Mouse (Mus musculus) cortical plate, adult 2 months (tissue): ENCODE measurements around the gene Pip4k2c. TPM values are rescaled to one million over a fixed set of nuclear protein-coding genes. Genes with fewer than 3 reads are reported as not detected.
A peak's percentile ranks its signal among the peaks of the same experiment; 100 is the strongest.

Experiments used
- H3K27ac ChIP-seq: fragments of 200-500 bp; 2 replicates; pipeline ENCODE4 v1.5.1; 2012; ENCODE audit warnings: low read length, control low read depth, inconsistent platforms; ENCODE audit not compliant: insufficient read depth
- H3K4me1 ChIP-seq: fragments of 200-500 bp; 2 replicates; pipeline ENCODE4 v1.6.1; 2011; ENCODE audit warnings: low read length; ENCODE audit not compliant: control insufficient read depth, insufficient read depth
- H3K4me3 ChIP-seq: fragments of 200-500 bp; 2 replicates; pipeline ENCODE4 v1.5.1; 2011; ENCODE audit warnings: mild to moderate bottlenecking, low read length, control low read depth; ENCODE audit not compliant: insufficient read depth
- CTCF ChIP-seq: fragments of 200-500 bp; IDR thresholded peaks from 2 replicates; pipeline ENCODE4 v1.5.1; 2011; ENCODE audit warnings: mild to moderate bottlenecking, control low read depth, low read length; ENCODE audit not compliant: insufficient read depth; ENCODE audit errors: extremely low read depth
- POLR2A ChIP-seq: fragments of 200-500 bp; IDR thresholded peaks from 2 replicates; pipeline ENCODE4 v1.6.1; 2011; ENCODE audit warnings: mild to moderate bottlenecking, low read length, control low read depth; ENCODE audit not compliant: insufficient read depth; ENCODE audit errors: extremely low read depth
- polyA plus RNA-seq: library from polyadenylated mRNA; depleted of rRNA; stranded (reverse); fragments of >200 nt; gene quantifications from 2 replicates; pipeline ENCODE4 v1.2.3, GENCODE M21; 2012

Pip4k2c gene
- polyA plus RNA-seq, 1 experiment: 116 TPM

GRCm38 (mm10) chr10:127189651-127190381, 21.6 kb downstream of the Pip4k2c start, which contains the start of gene Arhgef25:
Gene Arhgef25, minus strand, starts transcription at chr10:127190083.
- TF ChIP-seq CTCF: no peak
- TF ChIP-seq POLR2A: no peak
- Histone ChIP-seq H3K4me1 (peaks cover 3% of the 10 kb centered on the region), H3K27ac (peak within 1 kb of the TSS; percentile 27), H3K4me3 (peak within 1 kb of the TSS; percentile 68)

DNA sequence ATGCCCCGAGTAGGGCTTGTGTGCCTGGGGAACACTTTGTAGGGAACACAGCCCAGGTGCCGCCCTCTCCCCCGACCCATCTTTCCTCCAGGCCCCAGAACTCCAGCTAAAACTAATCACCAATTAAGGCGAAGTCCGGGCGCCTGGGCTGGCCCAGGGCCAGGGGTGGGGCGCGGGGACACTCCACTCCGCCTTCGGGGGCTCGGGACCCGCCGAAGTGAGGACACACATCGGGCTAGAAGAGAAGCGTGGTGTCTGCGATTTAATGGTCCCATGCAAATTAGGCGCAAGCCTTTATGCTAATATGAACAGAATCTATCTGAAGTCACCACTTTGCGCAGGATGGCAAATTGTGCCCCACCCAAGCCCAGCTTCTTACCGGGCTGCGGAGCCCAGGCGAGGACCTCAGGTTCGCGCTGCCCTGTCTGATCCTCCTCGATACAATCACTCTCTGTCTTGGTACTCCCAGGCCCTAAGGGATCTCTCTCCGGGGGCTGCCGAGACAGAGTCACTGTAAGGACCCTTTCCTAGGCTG, 22.2 kb downstream of the Pip4k2c start:
- Histone ChIP-seq H3K4me1 (peaks cover 3% of the 10 kb centered on the region), H3K27ac (peak overlapping the region; percentile 27), H3K4me3 (peak overlapping the region; percentile 68)
- TF ChIP-seq CTCF (no peak), POLR2A (no peak)

- TF ChIP-seq CTCF (no peak), POLR2A (peak; percentile 32; the same call in 1 of the 2 replicates)
Measured at GRCm38 (mm10) chr10:127188465-127189115, 22.8 kb downstream of the Pip4k2c start.

GRCm38 (mm10) chr10:127188079-127188453, 23.3 kb downstream of the Pip4k2c start:
- TF ChIP-seq CTCF (no peak), POLR2A (no peak)
- Histone ChIP-seq H3K4me1 (peaks cover 3% of the 10 kb centered on the region), H3K27ac (peak overlapping the region; percentile 74; the same call in 1 of the 2 replicates), H3K4me3 (peak overlapping the region; percentile 68)

More at GRCm38 (mm10) chr10:127188465-127189115, 22.8 kb downstream of the Pip4k2c start:
- Histone ChIP-seq H3K27ac (peak overlapping the region; percentile 85; the same call in 1 of the 2 replicates), H3K4me1 (peaks cover 3% of the 10 kb centered on the region), H3K4me3 (peak overlapping the region; percentile 68)

- Histone ChIP-seq H3K4me1 (peaks cover 3% of the 10 kb centered on the region), H3K27ac (peak overlapping the region; percentile 74; the same call in 1 of the 2 replicates), H3K4me3 (peak overlapping the region; percentile 68)
- no peak for TF ChIP-seq POLR2A
- no peak for TF ChIP-seq CTCF
Measured at GRCm38 (mm10) chr10:127187371-127188078, 23.9 kb downstream of the Pip4k2c start.

DNA sequence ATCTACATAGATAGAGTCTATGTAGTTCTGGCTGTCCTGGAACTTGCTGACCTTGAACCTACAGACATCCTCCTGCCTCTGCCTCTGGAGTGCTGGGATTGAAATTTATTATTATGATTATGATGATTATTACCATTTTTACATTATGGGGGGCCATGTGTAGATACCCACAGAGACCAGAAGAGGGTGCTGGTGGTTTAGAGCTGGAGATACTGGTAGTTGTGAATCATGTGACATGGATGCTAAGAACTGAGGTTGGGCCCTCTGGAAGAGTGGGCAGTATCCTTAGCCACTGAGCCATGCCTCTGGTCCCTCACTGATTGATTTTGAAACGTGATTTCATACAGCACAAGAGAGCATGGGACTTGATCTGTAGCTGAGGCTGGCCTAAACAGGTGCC, 24.9 kb downstream of the Pip4k2c start:
- Histone ChIP-seq H3K27ac (no peak overlapping the region), H3K4me3 (peak overlapping the region; percentile 68; the same call in 1 of the 2 replicates), H3K4me1 (peaks cover 3% of the 10 kb centered on the region)
- TF ChIP-seq POLR2A: no peak
- peak; percentile 29; the same call in 1 of the 2 replicates for TF ChIP-seq CTCF

DNA sequence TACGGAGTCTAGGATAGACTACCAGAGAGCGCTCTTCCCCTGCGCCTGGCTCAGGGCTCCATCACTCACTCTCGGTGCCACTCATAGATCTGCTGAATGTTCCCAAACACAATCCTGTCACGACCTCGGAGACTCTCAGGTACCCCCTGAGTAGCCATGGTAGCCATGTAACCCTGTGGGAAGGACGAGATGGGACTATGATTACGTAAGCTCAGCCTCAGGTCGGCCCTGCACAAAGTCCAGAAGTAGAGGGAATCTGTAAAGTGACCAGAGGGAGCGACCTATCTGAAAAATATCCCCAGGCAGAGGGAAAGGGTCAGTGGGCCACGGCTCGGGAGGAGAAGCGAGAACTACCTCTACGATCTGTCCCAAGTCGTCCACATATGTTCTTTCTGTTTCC, 25.9 kb downstream of the Pip4k2c start:
- TF ChIP-seq POLR2A (no peak), CTCF (no peak)
- no peak overlapping the region for H3K4me3 ChIP-seq
- peaks cover 3% of the 10 kb centered on the region for H3K4me1 ChIP-seq
- H3K27ac ChIP-seq: no peak overlapping the region

GRCm38 (mm10) chr10:127185101-127185500, 26.3 kb downstream of the Pip4k2c start:
- Histone ChIP-seq H3K4me3 (no peak overlapping the region), H3K4me1 (peaks cover 3% of the 10 kb centered on the region), H3K27ac (no peak overlapping the region)
- TF ChIP-seq POLR2A: no peak
- TF ChIP-seq CTCF: no peak

DNA sequence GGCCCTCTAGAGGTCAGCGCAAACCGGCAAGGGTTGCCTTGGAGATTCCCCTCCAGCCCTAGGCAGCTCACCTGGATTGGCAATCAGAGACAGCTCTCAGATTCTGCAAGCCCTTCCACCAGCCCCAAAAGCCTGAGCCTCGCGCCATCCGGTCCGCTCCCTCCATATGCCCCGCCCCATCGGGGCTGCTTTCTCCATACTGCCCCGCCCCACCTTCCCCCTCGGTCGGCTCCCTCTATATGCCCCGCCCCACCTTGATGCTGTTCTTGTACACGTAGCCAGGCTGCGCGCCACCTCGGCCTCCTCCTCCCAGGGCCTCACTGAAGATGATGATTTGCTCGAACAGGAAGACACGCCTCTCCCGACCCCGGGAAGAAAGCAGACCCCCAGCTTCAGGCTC, 27.6 kb downstream of the Pip4k2c start:
- no peak for TF ChIP-seq CTCF
- no peak overlapping the region for H3K4me3 ChIP-seq
- H3K27ac ChIP-seq: no peak overlapping the region
- peaks cover 5% of the 10 kb centered on the region; the same call in 1 of the 2 replicates for H3K4me1 ChIP-seq
